Mouse (Mus musculus) heart, postnatal 0 days (tissue): ENCODE measurements around the gene Ahcyl2.

Experiments
- CTCF ChIP-seq: IDR thresholded peaks from 2 replicates; pipeline ENCODE4 v1.5.1; 2016; ENCODE audit warnings: antibody characterized with exemption, control low read depth, low read depth
- EP300 ChIP-seq: IDR thresholded peaks from 2 replicates; pipeline ENCODE4 v1.6.1; 2016; ENCODE audit warnings: antibody characterized with exemption, low read depth

DNA sequence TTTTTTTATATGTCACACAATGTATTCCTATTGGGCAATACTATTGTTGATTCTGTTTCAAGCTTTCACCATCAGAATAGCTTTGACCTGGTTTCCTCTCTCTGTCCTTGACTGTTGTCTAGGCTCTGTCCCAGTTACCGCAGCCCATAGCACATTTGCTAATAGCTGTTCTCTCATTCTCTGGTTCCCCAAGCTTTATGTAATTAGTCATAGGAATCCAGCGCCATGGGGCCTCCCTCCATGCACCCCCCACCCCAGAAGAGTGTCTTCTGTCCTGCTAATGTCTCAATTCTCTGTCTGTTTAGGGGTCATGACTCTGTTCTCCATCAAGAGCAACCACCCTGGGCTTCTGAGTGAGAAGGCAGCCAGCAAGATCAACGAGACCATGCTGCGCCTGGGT is 11.3 kb upstream of the Ahcyl2 start:
- TF ChIP-seq CTCF (no peak), EP300 (no peak)
